ENCODE assay signal across 13 mouse cellular contexts in the genomic region with DNA sequence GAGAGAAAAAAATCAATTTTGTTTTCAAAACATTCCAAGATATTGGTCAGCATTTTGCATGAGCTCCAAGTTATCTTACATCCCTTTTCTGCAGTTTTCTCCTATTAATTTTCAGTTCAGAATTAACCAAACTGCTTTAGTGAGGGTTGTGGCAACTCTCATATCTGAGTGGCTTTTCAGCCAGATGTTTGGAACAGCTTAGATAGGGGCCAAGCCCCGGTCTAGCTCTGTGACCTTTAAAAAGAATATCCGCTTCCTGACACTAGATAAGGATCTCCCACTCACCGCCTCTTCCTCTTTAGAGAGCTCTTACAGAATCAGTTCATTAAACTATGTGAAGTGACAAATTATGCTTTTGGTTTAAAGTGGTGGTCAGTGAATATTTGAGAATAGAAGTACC. TPM values are rescaled to one million over a fixed set of nuclear protein-coding genes. Genes with fewer than 3 reads are reported as not detected.
DNase-seq lines count a peak whose midpoint lies in the region; ATAC-seq lines count a peak whose summit lies in the region.
"Had no signal": no experiment of that assay in that cellular context is flagged by ENCODE, and none has a peak within 500 bp of the region (broad histone marks: within the 10 kb centered on the region; RNA-seq: fewer than 3 reads in every experiment).

No protein-coding gene starts in this region.

- H3K27me3 ChIP-seq in liver, embryonic 12.5 days (replicated peaks), result no peaks in the 10 kb centered on the region
- no peaks in the 10 kb centered on the region for H3K27me3 ChIP-seq in splenic B cell, adult 2 months (ENCODE audit: control insufficient read depth, insufficient read depth, low read length, poor library complexity, severe bottlenecking)
- H3K27me3 ChIP-seq: midbrain, embryonic 12.5 days; neural tube, embryonic 15.5 days had no signal

- H3K9ac ChIP-seq in liver, embryonic 12.5 days, result no peak overlapping the region
- H3K9ac ChIP-seq: midbrain, embryonic 12.5 days; neural tube, embryonic 15.5 days had no signal

- DNase-seq in lung, postnatal 25 days (ENCODE audit: low spot score), result peak; percentile 56
- no peak for DNase-seq in lung, postnatal 10 days
- DNase-seq in splenic B cell, adult 2 months (ENCODE audit: low read depth, low spot score), result peak; percentile 48
- no peak for DNase-seq in gastrocnemius, postnatal 10 days
- DNase-seq in layer of hippocampus, postnatal 25 days (ENCODE audit: extremely low spot score in 1 of 2, low spot score in 1 of 2), result no peak
- DNase-seq: adrenal gland, postnatal 36 days; cerebellum, postnatal 10 days; heart, postnatal 36 days; kidney, adult 8-10 months had no signal

- ATAC-seq in activated CD4-positive, CD25-positive, alpha-beta regulatory T cell, adult 4 months, result peak; percentile 88
- ATAC-seq in liver, embryonic 12.5 days, result peak; percentile 73

- no peaks in the 10 kb centered on the region for H3K36me3 ChIP-seq in liver, embryonic 12.5 days
- no peaks in the 10 kb centered on the region for H3K36me3 ChIP-seq in splenic B cell, adult 2 months (ENCODE audit: control insufficient read depth, insufficient read depth, low read length, poor library complexity, severe bottlenecking)
- H3K36me3 ChIP-seq: midbrain, embryonic 12.5 days; neural tube, embryonic 15.5 days had no signal

- 8% methylated on average over 3 of the region's 3 CpGs for WGBS in liver, embryonic 12.5 days (ENCODE audit: insufficient replicate concordance)

- H3K9me3 ChIP-seq in liver, embryonic 12.5 days (replicated peaks), result no peaks in the 10 kb centered on the region
- H3K9me3 ChIP-seq: midbrain, embryonic 12.5 days; neural tube, embryonic 15.5 days had no signal

- peaks cover 41% of the 10 kb centered on the region for H3K4me1 ChIP-seq in liver, embryonic 12.5 days

- H3K27ac ChIP-seq in liver, embryonic 12.5 days, result no peak overlapping the region
- H3K27ac ChIP-seq: midbrain, embryonic 12.5 days; neural tube, embryonic 15.5 days had no signal

- peak overlapping the region; percentile 39 for H3K4me2 ChIP-seq in liver, embryonic 12.5 days
- H3K4me2 ChIP-seq: midbrain, embryonic 12.5 days; neural tube, embryonic 15.5 days had no signal

- H3K4me3 ChIP-seq in liver, embryonic 12.5 days, result no peak overlapping the region
- H3K4me3 ChIP-seq: midbrain, embryonic 12.5 days; neural tube, embryonic 15.5 days had no signal

RNA-seq across cellular contexts. Expression of gene Cblb, which starts 50.7 kb away (rescaled TPM):
- polyA plus RNA-seq in activated CD4-positive, CD25-positive, alpha-beta regulatory T cell, adult 4 months (2017; shearing (Covaris generic)), result 10 to 100 TPM; 37.4 to 38.3 TPM
- polyA plus RNA-seq in liver, embryonic 12.5 days (2016; fragmentation: Nextera tagmentation; extraction: Ambion mirVana), result 3.4 and 3.7 TPM in 2 replicates
- total RNA-seq in gastrocnemius, postnatal 10 days (2021), result 10 to 100 TPM; 16.2 to 19.4 TPM
- total RNA-seq in layer of hippocampus, postnatal 25 days (2021), result 10 to 100 TPM; 37.2 to 39.9 TPM

Comparison
In these comparisons a context has a peak if more than half of its experiments do, and no peak if none do; other contexts are left out.
1. DNase-seq: peak in lung, postnatal 25 days (single experiment) and splenic B cell, adult 2 months (single experiment); none in lung, postnatal 10 days (single experiment), gastrocnemius, postnatal 10 days (single experiment) and layer of hippocampus, postnatal 25 days (0 of 2).